Mouse (Mus musculus) kidney, adult 8-10 months (tissue): Measurements from ENCODE around the gene Ntf3.

Source experiments
- DNase-seq, 2 experiments: peaks; one replicate each; pipeline ENCODE4 v3.0.0; 2022

Ntf3 gene

GRCm38 (mm10) chr6:126159279-126160066 lies 7.2 kb downstream of the Ntf3 start:
- peak; percentile 35 to 62 for DNase-seq

- no peak for DNase-seq
Measured at GRCm38 (mm10) chr6:126155928-126156327, 10.8 kb downstream of the Ntf3 start.

- peak in 1 of 2 experiments; percentile 40 for DNase-seq
Measured at GRCm38 (mm10) chr6:126154372-126154982, 12.2 kb downstream of the Ntf3 start.

GRCm38 (mm10) chr6:126153154-126153553 lies 13.6 kb downstream of the Ntf3 start:
- no peak for DNase-seq

GRCm38 (mm10) chr6:126143659-126144058 lies 23.1 kb downstream of the Ntf3 start:
- DNase-seq = no peak

GRCm38 (mm10) chr6:126142741-126143140 lies 24.0 kb downstream of the Ntf3 start:
- DNase-seq = no peak

GRCm38 (mm10) chr6:126142021-126142554 lies 24.6 kb downstream of the Ntf3 start:
- DNase-seq = no peak

GRCm38 (mm10) chr6:126141472-126141871 lies 25.2 kb downstream of the Ntf3 start:
- DNase-seq = peak; percentile 55 to 65

- DNase-seq = no peak
Measured at GRCm38 (mm10) chr6:126140961-126141360, 25.7 kb downstream of the Ntf3 start.

GRCm38 (mm10) chr6:126140416-126140815 lies 26.3 kb downstream of the Ntf3 start:
- DNase-seq = peak in 1 of 2 experiments; percentile 49

GRCm38 (mm10) chr6:126134155-126134906 lies 32.4 kb downstream of the Ntf3 start:
- DNase-seq = peak; percentile 19 to 42

- no peak for DNase-seq
Measured at GRCm38 (mm10) chr6:126128238-126128637, 38.5 kb downstream of the Ntf3 start.

- peak in 1 of 2 experiments; percentile 15 for DNase-seq
Measured at GRCm38 (mm10) chr6:126118247-126118646, 48.5 kb downstream of the Ntf3 start.

- DNase-seq = no peak
Measured at GRCm38 (mm10) chr6:126117191-126117590, 49.5 kb downstream of the Ntf3 start.

- no peak for DNase-seq
Measured at GRCm38 (mm10) chr6:126114934-126115633, 51.6 kb downstream of the Ntf3 start.

GRCm38 (mm10) chr6:126110892-126111835 lies 55.5 kb downstream of the Ntf3 start:
- no peak for DNase-seq

- no peak for DNase-seq
Measured at GRCm38 (mm10) chr6:126109184-126109583, 57.5 kb downstream of the Ntf3 start.

- DNase-seq = no peak
Measured at GRCm38 (mm10) chr6:126108771-126109170, 57.9 kb downstream of the Ntf3 start.

- no peak for DNase-seq
Measured at GRCm38 (mm10) chr6:126107398-126107797, 59.3 kb downstream of the Ntf3 start.

GRCm38 (mm10) chr6:126106798-126107173 lies 59.9 kb downstream of the Ntf3 start:
- no peak for DNase-seq

- peak; percentile 39 to 43 for DNase-seq
Measured at GRCm38 (mm10) chr6:126106051-126106797, 60.5 kb downstream of the Ntf3 start.
